Mouse (Mus musculus) midbrain, embryonic 11.5 days (tissue): ENCODE measurements around the gene Ctnna2. TPM values are rescaled to one million over a fixed set of nuclear protein-coding genes. Genes with fewer than 3 reads are reported as not detected.

Source experiments
- ATAC-seq: fragments of 200-750 bp; cut with Nextera tagmentation; 2 replicates; pipeline ENCODE4 v1.8.0; 2017; ENCODE audit warnings: moderate TSS enrichment, moderate library complexity; ENCODE audit not compliant: low FRiP score
- DNase-seq: peaks from one replicate; pipeline ENCODE4 v3.0.0; 2015; ENCODE audit warnings: low spot score; ENCODE audit errors: missing footprints
- H3K27ac ChIP-seq: fragments of 300-500 bp; sonication (generic); 2 replicates; pipeline ENCODE4 v1.5.1; 2014; ENCODE audit warnings: low read depth, low read length
- H3K27me3 ChIP-seq: fragments of 300-500 bp; sonication (generic); 2 replicates; pipeline ENCODE4 v1.6.1; 2014; ENCODE audit warnings: mild to moderate bottlenecking, low read length, moderate library complexity, mixed read lengths; ENCODE audit not compliant: control insufficient read depth, insufficient read depth
- H3K36me3 ChIP-seq: fragments of 300-500 bp; sonication (generic); 2 replicates; pipeline ENCODE4 v1.6.1; 2014; ENCODE audit warnings: mild to moderate bottlenecking, low read length, moderate library complexity, mixed read lengths; ENCODE audit not compliant: control insufficient read depth, insufficient read depth
- H3K4me1 ChIP-seq: fragments of 300-500 bp; sonication (generic); 2 replicates; pipeline ENCODE4 v1.6.1; 2014; ENCODE audit warnings: low read length; ENCODE audit not compliant: control insufficient read depth, insufficient read depth
- H3K4me2 ChIP-seq: fragments of 300-500 bp; sonication (generic); 2 replicates; pipeline ENCODE4 v1.6.1; 2014; ENCODE audit warnings: mild to moderate bottlenecking, moderate library complexity
- H3K4me3 ChIP-seq: fragments of 300-500 bp; sonication (generic); 2 replicates; pipeline ENCODE4 v1.5.1; 2014; ENCODE audit warnings: low read depth, low read length
- H3K9ac ChIP-seq: fragments of 300-500 bp; sonication (generic); 2 replicates; pipeline ENCODE4 v1.6.1; 2014; ENCODE audit warnings: low read length
- H3K9me3 ChIP-seq: fragments of 300-500 bp; sonication (generic); 2 replicates; pipeline ENCODE4 v1.6.1; 2016; ENCODE audit warnings: low read length; ENCODE audit not compliant: control insufficient read depth
- WGBS: fragments of 180-500 bp; shearing (Covaris S2); extraction: QIAGEN DNeasy Blood & Tissue Kit; methylation state at CpG from one replicate; pipeline ENCODE4 v1.1.7; 2014; 5-methylcytosine and 5-hydroxymethylcytosine counted together
- polyA plus RNA-seq: library from polyadenylated mRNA; unstranded; fragments of >200 nt; fragmentation: Nextera tagmentation; extraction: Ambion mirVana; gene quantifications from 2 replicates; pipeline ENCODE4 v1.2.1, GENCODE M21; 2014

Gene Ctnna2
- polyA plus RNA-seq, 1 experiment from 2014 or later = 49.4 TPM

DNA sequence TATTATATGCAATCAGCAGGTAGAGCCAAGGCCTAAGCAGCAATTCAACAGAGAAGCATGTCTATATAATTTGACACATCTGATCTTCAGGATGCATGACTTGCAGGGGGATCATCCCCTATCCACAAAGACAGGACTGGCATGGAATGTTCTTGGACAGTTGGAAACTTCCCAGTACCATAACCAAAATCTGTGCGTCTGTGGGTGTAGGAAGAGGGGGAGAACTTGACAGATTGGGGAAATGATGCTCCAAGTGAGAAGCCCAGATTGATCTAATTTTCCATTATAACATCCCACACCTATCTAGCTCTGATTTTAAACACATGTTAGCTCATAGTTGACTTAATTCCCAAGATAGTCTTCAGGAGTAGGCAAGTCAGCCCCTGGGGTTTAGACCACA is 968.5 kb downstream of the Ctnna2 start:
- H3K4me3 ChIP-seq = no peak overlapping the region
- H3K4me1 ChIP-seq = no peaks in the 10 kb centered on the region
- no peak overlapping the region for H3K9ac ChIP-seq
- DNase-seq (no peak), ATAC-seq (no peak)
- H3K4me2 ChIP-seq = no peak overlapping the region
- H3K9me3 ChIP-seq = no peaks in the 10 kb centered on the region
- H3K36me3 ChIP-seq = no peaks in the 10 kb centered on the region
- H3K27ac ChIP-seq = no peak overlapping the region
- no peaks in the 10 kb centered on the region for H3K27me3 ChIP-seq
- 100% methylated on average over 1 of the region's 1 CpGs for WGBS

GRCm38 (mm10) chr6:76992128-76992527 is 987.4 kb downstream of the Ctnna2 start:
- Histone ChIP-seq H3K4me3 (no peak overlapping the region), H3K36me3 (no peaks in the 10 kb centered on the region), H3K4me2 (no peak overlapping the region), H3K9ac (no peak overlapping the region), H3K27ac (no peak overlapping the region), H3K27me3 (no peaks in the 10 kb centered on the region), H3K4me1 (no peaks in the 10 kb centered on the region), H3K9me3 (no peaks in the 10 kb centered on the region)
- WGBS = 75% methylated on average over 3 of the region's 3 CpGs
- ATAC-seq = no peak
- DNase-seq = no peak

DNA sequence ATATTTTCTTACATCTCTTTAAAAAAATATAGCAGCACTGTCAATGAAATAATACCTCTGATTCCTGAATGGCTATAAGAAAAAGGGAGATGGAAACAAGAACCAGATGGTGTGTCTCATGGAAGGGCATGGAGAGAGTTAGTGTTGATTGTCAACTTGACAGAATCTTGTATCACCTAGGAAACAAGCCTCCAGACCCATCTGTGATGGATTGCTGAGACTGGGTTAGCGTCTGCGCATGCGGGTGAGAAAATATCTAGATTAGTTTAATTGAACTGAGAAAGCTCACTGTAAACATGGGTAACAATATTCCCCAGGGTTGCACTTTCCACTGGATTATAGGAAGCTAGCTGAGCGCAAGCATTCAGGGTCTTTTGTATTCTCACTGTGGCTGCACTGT is 994.7 kb downstream of the Ctnna2 start:
- Histone ChIP-seq H3K4me3 (no peak overlapping the region), H3K27ac (no peak overlapping the region), H3K4me2 (no peak overlapping the region), H3K9ac (no peak overlapping the region), H3K27me3 (no peaks in the 10 kb centered on the region), H3K36me3 (no peaks in the 10 kb centered on the region), H3K9me3 (no peaks in the 10 kb centered on the region), H3K4me1 (no peaks in the 10 kb centered on the region)
- DNase-seq (no peak), ATAC-seq (no peak)
- 77% methylated on average over 4 of the region's 4 CpGs for WGBS

DNA sequence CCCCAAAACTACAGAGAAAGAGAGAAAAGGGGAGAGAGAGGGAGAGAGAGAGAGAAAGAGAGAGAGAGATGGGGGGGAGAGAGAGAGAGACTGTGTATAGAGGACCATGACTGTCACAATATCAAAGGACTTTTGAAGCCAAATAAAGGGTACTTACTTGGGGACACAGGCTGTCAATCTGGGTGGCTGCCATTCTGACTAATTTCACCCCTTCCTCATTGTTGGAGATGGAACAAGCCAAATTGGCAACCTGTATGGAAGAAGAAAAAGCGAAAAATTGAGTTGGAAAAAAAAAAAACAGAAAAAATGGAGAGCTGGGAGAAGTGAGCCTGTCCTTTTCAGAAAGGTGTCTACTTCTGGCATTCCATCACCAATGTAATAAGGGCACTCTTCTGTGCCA is 997.8 kb downstream of the Ctnna2 start:
- DNase-seq = no peak
- no peak for ATAC-seq
- no peak overlapping the region for H3K9ac ChIP-seq
- WGBS = 90% methylated on average over 1 of the region's 1 CpGs
- no peak overlapping the region for H3K4me3 ChIP-seq
- H3K4me2 ChIP-seq = no peak overlapping the region
- H3K27me3 ChIP-seq = no peaks in the 10 kb centered on the region
- H3K27ac ChIP-seq = no peak overlapping the region
- no peaks in the 10 kb centered on the region for H3K36me3 ChIP-seq
- H3K9me3 ChIP-seq = no peaks in the 10 kb centered on the region
- 0 out of 2 replicates have a peak, but pooled peaks cover 2% of the 10 kb centered on the region for H3K4me1 ChIP-seq

GRCm38 (mm10) chr6:76979247-76979850 is 1000.1 kb downstream of the Ctnna2 start:
- 89% methylated on average over 5 of the region's 5 CpGs for WGBS
- H3K36me3 ChIP-seq = no peaks in the 10 kb centered on the region
- DNase-seq (no peak), ATAC-seq (no peak)
- H3K27me3 ChIP-seq = no peaks in the 10 kb centered on the region
- 0 out of 2 replicates have a peak, but pooled peaks cover 2% of the 10 kb centered on the region for H3K4me1 ChIP-seq
- no peak overlapping the region for H3K4me2 ChIP-seq
- H3K9me3 ChIP-seq = no peaks in the 10 kb centered on the region
- H3K27ac ChIP-seq = no peak overlapping the region
- H3K9ac ChIP-seq = no peak overlapping the region
- H3K4me3 ChIP-seq = no peak overlapping the region

GRCm38 (mm10) chr6:76977817-76978216 is 1001.7 kb downstream of the Ctnna2 start:
- H3K4me2 ChIP-seq = no peak overlapping the region
- 20% methylated on average over 3 of the region's 3 CpGs for WGBS
- no peaks in the 10 kb centered on the region for H3K9me3 ChIP-seq
- H3K36me3 ChIP-seq = no peaks in the 10 kb centered on the region
- no peaks in the 10 kb centered on the region for H3K27me3 ChIP-seq
- ATAC-seq (no peak), DNase-seq (peak; percentile 56)
- H3K9ac ChIP-seq = no peak overlapping the region
- no peak overlapping the region for H3K27ac ChIP-seq
- no peak overlapping the region for H3K4me3 ChIP-seq
- H3K4me1 ChIP-seq = 0 out of 2 replicates have a peak, but pooled peaks cover 2% of the 10 kb centered on the region

GRCm38 (mm10) chr6:76974297-76974696 is 1005.2 kb downstream of the Ctnna2 start:
- no peak for ATAC-seq

GRCm38 (mm10) chr6:76964998-76965432 is 1014.5 kb downstream of the Ctnna2 start:
- ATAC-seq (no peak), DNase-seq (no peak)
- Histone ChIP-seq H3K9ac (no peak overlapping the region), H3K4me2 (no peak overlapping the region), H3K4me1 (no peaks in the 10 kb centered on the region), H3K36me3 (no peaks in the 10 kb centered on the region), H3K27me3 (no peaks in the 10 kb centered on the region), H3K9me3 (no peaks in the 10 kb centered on the region), H3K4me3 (no peak overlapping the region), H3K27ac (no peak overlapping the region)
- WGBS = 83% methylated on average over 5 of the region's 5 CpGs

More at GRCm38 (mm10) chr6:76974297-76974696, 1005.2 kb downstream of the Ctnna2 start:
- no peak overlapping the region for H3K4me3 ChIP-seq
- 56% methylated on average over 1 of the region's 1 CpGs for WGBS
- 0 out of 2 replicates have a peak, but pooled peaks cover 2% of the 10 kb centered on the region for H3K4me1 ChIP-seq
- no peaks in the 10 kb centered on the region for H3K9me3 ChIP-seq
- no peak overlapping the region for H3K4me2 ChIP-seq
- H3K9ac ChIP-seq = no peak overlapping the region
- no peak for DNase-seq
- no peaks in the 10 kb centered on the region for H3K36me3 ChIP-seq
- H3K27me3 ChIP-seq = no peaks in the 10 kb centered on the region
- H3K27ac ChIP-seq = no peak overlapping the region

DNA sequence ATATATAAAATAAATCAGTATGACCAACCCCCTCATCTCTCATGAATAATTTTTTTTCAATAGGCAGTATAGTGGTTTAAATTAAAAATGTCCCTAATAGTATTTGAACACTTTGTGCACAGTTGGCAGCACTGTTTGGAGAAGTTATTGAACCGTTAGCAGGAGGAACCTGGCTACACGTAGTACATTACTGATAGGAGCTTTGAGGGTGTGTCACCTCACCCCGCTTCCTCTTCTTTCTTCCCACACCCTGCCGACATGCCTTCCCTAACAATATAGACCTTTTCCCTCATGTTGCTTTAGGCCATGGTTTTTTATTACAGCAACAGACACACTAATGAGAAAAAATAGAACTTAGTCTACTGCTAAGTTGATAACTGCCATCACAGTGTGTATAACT is 1071.4 kb downstream of the Ctnna2 start:
- no peaks in the 10 kb centered on the region for H3K4me1 ChIP-seq
- DNase-seq = no peak
- no peak overlapping the region for H3K4me2 ChIP-seq
- no peaks in the 10 kb centered on the region for H3K27me3 ChIP-seq
- no peaks in the 10 kb centered on the region for H3K36me3 ChIP-seq
- no peak for ATAC-seq
- H3K27ac ChIP-seq = no peak overlapping the region
- H3K9ac ChIP-seq = no peak overlapping the region
- WGBS = 89% methylated on average over 4 of the region's 4 CpGs
- H3K4me3 ChIP-seq = no peak overlapping the region
- H3K9me3 ChIP-seq = no peaks in the 10 kb centered on the region
